Mouse (Mus musculus) hindbrain, embryonic 13.5 days (tissue): Measurements from ENCODE around the gene Gm20388. TPM values are rescaled to one million over a fixed set of nuclear protein-coding genes. Genes with fewer than 3 reads are reported as not detected.

ENCODE experiments used
- ATAC-seq: fragments of 200-750 bp; cut with Nextera tagmentation; 2 replicates; pipeline ENCODE4 v1.8.0; 2017; ENCODE audit warnings: moderate TSS enrichment; ENCODE audit not compliant: low FRiP score
- H3K27ac ChIP-seq: fragments of 300-500 bp; sonication (generic); 2 replicates; pipeline ENCODE4 v1.5.1; 2015; ENCODE audit warnings: inconsistent platforms, mild to moderate bottlenecking, moderate library complexity
- H3K27me3 ChIP-seq: fragments of 300-500 bp; sonication (generic); 2 replicates; pipeline ENCODE4 v1.6.1; 2015; ENCODE audit warnings: mild to moderate bottlenecking, inconsistent platforms
- H3K36me3 ChIP-seq: fragments of 300-500 bp; sonication (generic); 2 replicates; pipeline ENCODE4 v1.6.1; 2015; ENCODE audit warnings: mild to moderate bottlenecking, inconsistent platforms
- H3K4me1 ChIP-seq: fragments of 300-500 bp; sonication (generic); replicated peaks from 2 replicates; pipeline ENCODE4 v1.6.1; 2015; ENCODE audit warnings: inconsistent platforms
- H3K4me2 ChIP-seq: fragments of 300-500 bp; sonication (generic); 2 replicates; pipeline ENCODE4 v1.6.1; 2015; ENCODE audit warnings: inconsistent platforms, mild to moderate bottlenecking, moderate library complexity
- H3K4me3 ChIP-seq: fragments of 300-500 bp; sonication (generic); 2 replicates; pipeline ENCODE4 v1.5.1; 2015; ENCODE audit warnings: mild to moderate bottlenecking, inconsistent platforms
- H3K9ac ChIP-seq: fragments of 300-500 bp; sonication (generic); 2 replicates; pipeline ENCODE4 v1.6.1; 2015; ENCODE audit warnings: mild to moderate bottlenecking, inconsistent platforms
- H3K9me3 ChIP-seq: fragments of 300-500 bp; sonication (generic); 2 replicates; pipeline ENCODE4 v1.6.1; 2016; ENCODE audit warnings: inconsistent platforms
- WGBS: fragments of 180-500 bp; shearing (Covaris S2); methylation state at CpG from one replicate; pipeline ENCODE4 v1.1.7; 2015; 5-methylcytosine and 5-hydroxymethylcytosine counted together
- polyA plus RNA-seq: library from polyadenylated mRNA; unstranded; fragments of >200 nt; fragmentation: Nextera tagmentation; extraction: Ambion mirVana; gene quantifications from 2 replicates; pipeline ENCODE4 v1.2.1, GENCODE M21; 2015

Gm20388 gene
- polyA plus RNA-seq, 1 experiment from 2014 or later, result 1.9 TPM

DNA sequence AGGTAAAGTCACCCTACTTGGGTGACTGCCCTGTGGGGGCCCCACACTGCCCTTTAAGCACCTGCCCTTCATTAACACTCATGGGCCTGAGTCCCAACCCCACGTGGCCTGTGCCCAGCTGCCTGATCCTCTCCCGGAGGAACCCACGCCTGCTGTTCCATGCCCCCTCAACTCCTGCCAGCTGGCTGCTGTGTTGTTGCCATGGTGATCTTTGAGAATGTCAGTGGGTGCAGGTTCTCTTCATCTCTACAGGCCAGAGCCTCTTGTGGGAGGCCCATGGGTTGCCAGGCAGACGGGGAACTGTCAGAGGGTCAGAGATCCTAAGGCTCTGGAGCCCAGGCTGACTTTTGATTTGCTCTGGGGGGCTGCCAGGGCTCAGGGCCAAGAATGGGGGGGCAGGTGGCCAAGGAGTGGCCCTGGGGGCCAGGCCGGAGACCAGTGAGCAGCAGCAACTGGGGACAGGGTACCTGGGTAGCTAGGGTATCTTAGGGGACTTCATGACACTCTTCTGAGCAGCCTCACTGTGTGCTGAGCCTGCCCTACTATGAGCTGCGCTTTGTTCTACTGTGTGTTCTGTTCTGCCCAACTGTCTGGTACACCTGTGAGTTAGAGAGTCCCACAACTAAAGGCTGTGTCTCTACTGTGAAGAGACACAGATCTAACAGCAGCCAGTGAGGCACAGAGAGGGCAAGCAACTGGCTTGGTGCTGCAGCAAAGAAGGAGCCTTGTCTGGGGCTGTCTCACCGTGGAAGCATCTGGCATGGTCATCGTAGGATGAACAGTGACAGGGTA lies 381.9 kb downstream of the Gm20388 start:
- H3K4me2 ChIP-seq, result peak overlapping the region; percentile 13; the same call in 1 of the 2 replicates
- H3K4me3 ChIP-seq, result no peak overlapping the region
- H3K4me1 ChIP-seq, result peaks cover 99% of the 10 kb centered on the region
- WGBS, result 32% methylated on average over 8 of the region's 8 CpGs
- peak overlapping the region; percentile 56; the same call in 1 of the 2 replicates for H3K9ac ChIP-seq
- H3K27ac ChIP-seq, result peak overlapping the region; percentile 85
- peak; percentile 33 for ATAC-seq
- no peaks in the 10 kb centered on the region; the same call in 1 of the 2 replicates for H3K27me3 ChIP-seq
- no peaks in the 10 kb centered on the region for H3K9me3 ChIP-seq
- H3K36me3 ChIP-seq, result no peaks in the 10 kb centered on the region

DNA sequence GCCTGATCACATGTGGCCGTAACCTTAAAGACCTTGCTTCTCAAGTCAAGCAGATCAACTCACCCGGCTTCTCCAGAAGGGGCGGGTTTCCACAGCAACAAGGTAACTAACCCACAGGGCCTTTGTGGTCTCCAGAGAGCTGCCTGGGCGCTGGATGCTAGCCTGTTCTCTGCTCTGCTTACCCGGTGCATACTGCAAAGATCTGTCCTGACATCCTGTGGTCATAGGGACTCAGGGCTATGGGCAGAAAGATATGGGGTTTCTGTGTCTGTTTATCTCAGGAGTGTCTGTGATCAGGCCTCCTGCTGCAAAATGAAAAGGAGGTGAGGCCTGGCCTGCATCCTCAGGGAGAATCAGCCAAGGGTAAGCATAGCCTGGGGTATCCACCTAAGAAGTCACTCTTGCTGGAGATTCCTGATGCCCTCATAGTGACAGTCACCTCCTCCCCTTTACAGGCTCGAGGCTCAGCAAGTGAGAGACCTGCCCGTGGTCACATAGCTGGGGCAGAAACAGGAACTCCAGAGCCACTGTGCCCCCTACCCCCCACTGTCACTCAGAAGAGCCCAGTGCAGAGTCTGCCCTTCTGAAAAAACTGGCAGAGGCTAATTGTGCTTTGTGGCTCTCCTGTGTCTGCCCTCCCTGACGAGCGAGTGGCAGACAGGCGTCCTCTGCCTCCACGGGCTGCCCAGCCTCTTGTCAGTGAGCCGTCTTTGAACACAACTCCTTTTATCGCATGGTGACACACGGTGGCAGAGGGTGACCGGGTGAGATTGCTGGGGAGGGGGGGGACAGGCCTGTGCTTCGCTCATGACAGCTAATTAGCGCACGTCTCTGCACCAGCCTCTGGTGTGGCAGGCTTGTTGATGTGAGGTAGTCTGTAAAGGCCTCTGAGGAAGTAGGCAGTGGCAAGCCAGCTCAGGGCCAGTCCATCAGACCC lies 383.0 kb downstream of the Gm20388 start:
- Histone ChIP-seq H3K4me3 (no peak overlapping the region), H3K9me3 (no peaks in the 10 kb centered on the region), H3K4me2 (no peak overlapping the region), H3K36me3 (no peaks in the 10 kb centered on the region), H3K9ac (peak overlapping the region; percentile 56), H3K27me3 (no peaks in the 10 kb centered on the region; the same call in 1 of the 2 replicates), H3K27ac (peak overlapping the region; percentile 85), H3K4me1 (peaks cover 99% of the 10 kb centered on the region)
- WGBS, result 15% methylated on average over 18 of the region's 18 CpGs
- ATAC-seq, result no peak

DNA sequence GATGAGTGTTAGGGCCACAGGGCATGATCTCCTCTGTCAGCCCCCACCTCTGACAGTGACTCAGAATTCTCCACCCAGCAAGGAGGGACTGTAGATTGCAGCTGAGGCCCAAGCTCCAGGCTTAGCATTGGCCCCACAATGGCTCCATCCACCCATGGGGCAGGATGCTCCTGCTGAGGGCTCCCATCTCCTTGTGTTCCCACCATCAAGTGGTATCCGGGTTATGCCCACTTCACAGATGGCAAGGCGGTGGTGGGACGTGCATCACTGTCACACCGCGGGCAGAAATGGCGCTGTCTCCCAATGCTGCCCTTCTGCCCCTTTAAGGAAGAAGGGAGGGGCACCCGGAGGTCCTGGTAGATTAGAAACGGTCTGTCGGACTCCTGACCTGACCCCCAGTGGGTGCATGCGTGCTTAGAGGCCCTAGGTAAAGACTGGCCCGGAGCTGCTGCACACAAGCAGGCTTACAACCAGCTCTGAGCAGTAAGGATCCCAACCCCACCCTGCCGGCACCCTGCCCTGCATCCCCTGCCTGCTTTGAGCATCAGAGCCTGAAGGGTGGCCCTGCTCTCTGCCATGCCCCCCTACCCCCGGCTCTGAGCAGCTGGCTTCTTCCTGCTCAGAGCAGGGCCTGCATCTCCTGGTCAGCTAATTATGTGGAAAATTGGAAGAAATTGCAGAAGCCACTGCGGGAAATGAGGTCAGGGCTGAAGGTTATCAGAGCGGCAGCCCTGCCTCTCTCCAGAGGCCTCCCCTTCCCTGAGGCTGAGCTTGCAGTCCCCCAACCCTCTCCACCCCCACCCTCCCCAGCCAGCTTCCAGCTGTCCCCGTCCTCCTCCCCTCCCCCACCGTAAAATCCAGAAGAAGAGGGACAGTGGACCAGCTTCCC lies 384.6 kb downstream of the Gm20388 start:
- WGBS, result 20% methylated on average over 16 of the region's 17 CpGs
- Histone ChIP-seq H3K9me3 (no peaks in the 10 kb centered on the region), H3K9ac (peak overlapping the region; percentile 59), H3K4me3 (no peak overlapping the region), H3K27me3 (no peaks in the 10 kb centered on the region; the same call in 1 of the 2 replicates), H3K4me1 (peaks cover 95% of the 10 kb centered on the region), H3K36me3 (no peaks in the 10 kb centered on the region), H3K27ac (peak overlapping the region; percentile 85), H3K4me2 (no peak overlapping the region)
- ATAC-seq, result 0 out of 2 replicates have a peak, but pooled peaks have one; percentile 15

DNA sequence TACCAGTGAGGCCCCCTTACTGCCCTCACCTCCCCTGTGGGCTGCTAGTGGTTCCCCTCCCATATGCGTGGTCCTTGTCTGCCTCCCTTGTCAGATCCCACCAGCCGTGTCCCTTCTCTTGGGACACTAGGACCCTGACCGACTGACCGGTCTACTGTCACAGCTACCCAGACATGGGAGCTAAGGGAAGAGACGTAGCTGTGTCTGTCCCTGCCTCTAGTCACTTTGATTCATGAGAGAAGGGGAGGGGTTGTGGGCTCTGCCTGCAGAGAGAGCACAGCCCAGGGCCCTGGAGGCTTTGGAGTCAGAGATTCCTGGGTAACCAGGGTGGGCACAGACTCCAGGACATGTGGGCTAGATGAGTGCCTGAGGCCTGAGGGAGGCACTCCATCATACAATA lies 386.4 kb downstream of the Gm20388 start:
- WGBS, result 11% methylated on average over 5 of the region's 5 CpGs
- no peak for ATAC-seq
- H3K4me1 ChIP-seq, result peaks cover 91% of the 10 kb centered on the region

DNA sequence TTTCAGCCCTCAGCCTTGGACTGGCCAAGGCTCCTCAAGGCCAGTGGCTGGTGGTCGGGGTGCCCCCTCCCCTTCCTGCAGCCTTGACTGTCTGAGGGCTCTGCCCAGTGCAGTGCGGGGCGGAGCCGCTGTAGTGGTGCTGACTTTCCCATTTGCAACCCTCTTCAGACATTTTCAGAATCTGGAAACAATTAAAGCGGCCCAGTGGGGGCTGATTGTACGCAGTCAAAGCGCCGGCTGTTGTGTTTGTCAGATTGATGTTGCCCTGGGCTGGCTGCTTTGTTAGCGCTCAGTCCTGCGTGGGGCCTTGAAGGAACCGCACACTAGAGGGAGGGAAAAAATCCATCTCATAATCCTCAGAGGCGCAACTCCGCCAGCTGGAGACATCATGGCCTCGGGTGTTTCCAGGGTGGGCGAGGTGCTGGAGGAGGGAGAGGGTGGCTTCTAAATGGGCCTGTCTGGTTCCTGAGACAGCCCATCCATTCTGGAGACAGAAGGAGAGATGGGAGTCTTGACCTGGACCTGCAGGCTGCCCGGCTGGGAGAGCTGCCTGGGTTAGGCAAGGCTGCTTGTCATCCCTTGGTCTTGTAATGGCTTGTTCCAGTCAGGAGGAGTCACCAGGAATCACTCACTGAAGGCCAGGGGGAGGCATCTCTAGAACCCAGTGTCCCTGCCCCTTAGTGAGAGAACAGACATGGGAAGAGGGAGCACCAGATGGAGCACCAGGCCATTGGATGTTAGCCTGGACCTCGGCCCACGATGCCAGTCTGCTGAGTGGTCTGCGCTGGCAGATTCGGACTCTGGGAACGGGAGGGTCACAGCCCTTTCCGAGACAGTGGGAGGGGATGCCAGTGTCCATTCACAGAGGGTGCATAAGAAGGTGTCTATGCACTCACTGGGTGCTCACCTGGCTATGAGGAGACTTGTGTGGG lies 388.2 kb downstream of the Gm20388 start:
- Histone ChIP-seq H3K4me1 (peaks cover 81% of the 10 kb centered on the region), H3K4me3 (no peak overlapping the region), H3K36me3 (no peaks in the 10 kb centered on the region), H3K9me3 (no peaks in the 10 kb centered on the region), H3K9ac (peak overlapping the region; percentile 63), H3K27ac (peak overlapping the region; percentile 91), H3K27me3 (no peaks in the 10 kb centered on the region; the same call in 1 of the 2 replicates), H3K4me2 (no peak overlapping the region)
- ATAC-seq, result peak; percentile 37
- WGBS, result 25% methylated on average over 22 of the region's 22 CpGs

More for the DNA sequence above, 386.4 kb downstream of the Gm20388 start:
- no peak overlapping the region for H3K4me3 ChIP-seq
- no peaks in the 10 kb centered on the region for H3K36me3 ChIP-seq
- no peaks in the 10 kb centered on the region for H3K9me3 ChIP-seq
- peak overlapping the region; percentile 49; the same call in 1 of the 2 replicates for H3K9ac ChIP-seq
- H3K27me3 ChIP-seq, result no peaks in the 10 kb centered on the region; the same call in 1 of the 2 replicates
- peak overlapping the region; percentile 85 for H3K27ac ChIP-seq
- no peak overlapping the region; the same call in 1 of the 2 replicates for H3K4me2 ChIP-seq

DNA sequence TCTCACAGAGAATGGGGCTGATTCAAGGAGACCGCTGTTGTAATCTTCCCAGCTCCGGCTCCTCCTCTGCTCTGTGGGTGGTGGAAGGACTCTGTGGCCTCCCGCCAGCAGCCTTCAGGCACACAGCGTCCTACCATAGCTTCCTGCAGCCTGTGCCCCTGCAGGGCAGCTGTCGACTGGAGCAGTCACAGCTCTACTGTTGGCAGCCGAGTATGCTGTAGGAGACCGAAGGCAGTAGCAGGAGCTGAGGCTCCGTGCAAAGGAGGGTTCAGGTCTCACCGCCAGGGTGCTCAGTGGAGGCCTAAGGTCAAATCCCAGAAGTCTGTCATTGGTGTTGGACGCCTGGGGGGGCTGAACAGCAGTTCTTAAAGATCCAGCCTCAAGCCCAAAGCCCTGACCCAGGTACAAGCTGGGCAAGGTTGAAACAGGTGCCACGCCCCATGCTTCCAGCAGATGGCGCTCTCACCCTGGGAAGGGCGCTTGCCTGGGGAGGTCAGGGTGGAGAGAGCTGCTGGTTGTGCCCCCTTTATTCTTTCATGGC lies 390.0 kb downstream of the Gm20388 start:
- Histone ChIP-seq H3K4me3 (no peak overlapping the region), H3K9ac (peak overlapping the region; percentile 29; the same call in 1 of the 2 replicates), H3K4me2 (peak overlapping the region; percentile 21; the same call in 1 of the 2 replicates), H3K27me3 (no peaks in the 10 kb centered on the region), H3K9me3 (no peaks in the 10 kb centered on the region), H3K27ac (peak overlapping the region; percentile 73), H3K4me1 (peaks cover 73% of the 10 kb centered on the region), H3K36me3 (no peaks in the 10 kb centered on the region)
- WGBS, result 3% methylated on average over 13 of the region's 13 CpGs
- ATAC-seq, result peak; percentile 44

DNA sequence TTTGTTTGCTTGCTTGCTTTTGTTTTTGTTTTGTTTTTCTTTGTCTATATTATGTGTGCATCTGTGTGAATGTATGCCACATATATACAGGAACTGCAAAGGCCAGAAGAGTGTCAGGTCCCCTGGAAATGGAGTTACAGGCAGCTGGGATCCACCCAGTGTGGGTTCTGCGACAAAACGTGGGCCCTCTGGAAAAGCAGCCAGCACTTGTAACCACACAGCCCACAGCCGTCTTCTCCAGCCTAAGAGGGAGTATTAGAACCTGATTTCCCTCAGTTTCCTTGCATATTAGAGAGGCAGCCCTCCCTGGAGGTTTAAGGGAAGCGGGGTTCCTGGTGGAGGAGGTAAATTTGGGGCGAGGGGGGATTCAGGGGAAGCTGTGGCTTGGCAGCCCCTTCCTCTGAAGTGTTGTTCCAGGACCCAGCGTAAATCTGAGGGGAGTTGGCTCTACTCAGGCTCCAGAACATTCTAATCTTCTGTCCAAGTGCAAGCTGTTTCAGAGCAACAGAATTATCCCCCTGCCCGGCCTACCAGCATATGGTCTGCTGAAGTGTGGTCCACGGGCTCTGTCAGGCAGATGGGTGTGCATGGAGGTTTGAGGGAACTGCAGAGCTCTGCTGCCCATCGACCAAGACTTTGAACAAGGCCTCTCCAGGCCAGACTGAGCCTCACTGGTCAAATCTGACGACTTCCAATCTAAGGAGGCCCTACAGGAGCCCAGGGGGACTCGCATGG lies 392.5 kb downstream of the Gm20388 start:
- Histone ChIP-seq H3K4me1 (peaks cover 71% of the 10 kb centered on the region), H3K36me3 (no peaks in the 10 kb centered on the region), H3K27ac (peak overlapping the region; percentile 73), H3K4me2 (no peak overlapping the region), H3K9me3 (no peaks in the 10 kb centered on the region), H3K27me3 (peaks cover 7% of the 10 kb centered on the region; the same call in 1 of the 2 replicates), H3K9ac (0 out of 2 replicates have a peak overlapping the region, but pooled peaks have one; percentile 4), H3K4me3 (no peak overlapping the region)
- no peak for ATAC-seq
- WGBS, result 61% methylated on average over 11 of the region's 11 CpGs

DNA sequence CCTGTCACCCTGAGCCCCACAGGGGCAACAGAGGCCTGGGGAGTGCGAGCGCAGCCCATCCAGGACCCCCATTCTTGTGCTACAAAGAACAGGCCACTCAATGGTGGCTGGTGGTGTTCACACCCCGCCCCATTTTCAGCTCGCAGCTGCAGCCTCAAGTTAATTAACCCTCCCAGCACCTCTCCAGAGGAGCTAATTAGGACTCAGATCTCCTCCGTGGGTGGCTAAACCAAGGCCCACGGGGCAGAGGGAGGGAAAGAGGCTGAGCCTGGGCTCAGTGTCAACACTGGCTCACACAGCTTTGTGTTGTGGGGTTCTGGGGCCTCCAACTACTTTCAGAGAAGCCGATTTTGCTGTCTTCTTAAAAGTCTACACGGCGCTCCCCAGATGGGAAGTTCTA lies 393.5 kb downstream of the Gm20388 start:
- H3K4me2 ChIP-seq, result no peak overlapping the region
- H3K4me3 ChIP-seq, result no peak overlapping the region
- H3K9me3 ChIP-seq, result no peaks in the 10 kb centered on the region
- no peak for ATAC-seq
- 19% methylated on average over 9 of the region's 9 CpGs for WGBS
- peak overlapping the region; percentile 73 for H3K27ac ChIP-seq
- H3K4me1 ChIP-seq, result peaks cover 71% of the 10 kb centered on the region
- H3K36me3 ChIP-seq, result no peaks in the 10 kb centered on the region
- H3K27me3 ChIP-seq, result peaks cover 7% of the 10 kb centered on the region; the same call in 1 of the 2 replicates
- peak overlapping the region; percentile 4; the same call in 1 of the 2 replicates for H3K9ac ChIP-seq

DNA sequence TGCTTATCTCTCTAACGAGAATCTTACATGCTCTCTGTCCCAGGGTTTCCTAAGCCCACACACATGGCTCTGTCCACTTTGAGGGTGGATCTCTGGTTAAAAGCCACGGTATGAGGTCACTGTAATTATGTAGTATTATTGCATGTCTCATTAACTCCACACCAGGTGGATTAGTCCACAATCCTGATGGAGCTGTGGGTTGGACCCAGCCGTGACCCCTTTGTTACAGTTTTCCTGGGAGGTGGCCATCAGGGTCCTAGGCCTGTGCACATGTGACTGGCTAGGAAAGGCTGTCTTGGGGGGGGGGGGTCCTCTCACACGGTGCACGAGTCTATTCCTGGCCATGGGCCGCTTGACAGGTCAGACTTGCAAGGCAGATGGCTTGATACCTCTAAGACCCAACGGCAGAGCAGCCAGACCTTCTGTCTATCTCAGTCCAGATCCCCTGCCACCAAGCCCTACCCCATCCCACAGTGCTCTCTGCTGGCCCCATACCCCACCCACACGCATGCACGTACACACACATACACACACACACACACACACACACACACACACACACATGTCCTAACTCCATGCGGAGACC lies 395.3 kb downstream of the Gm20388 start:
- 72% methylated on average over 10 of the region's 10 CpGs for WGBS
- Histone ChIP-seq H3K27me3 (peaks cover 14% of the 10 kb centered on the region), H3K4me1 (peaks cover 75% of the 10 kb centered on the region), H3K36me3 (no peaks in the 10 kb centered on the region), H3K9ac (no peak overlapping the region), H3K4me3 (no peak overlapping the region), H3K27ac (no peak overlapping the region), H3K9me3 (no peaks in the 10 kb centered on the region), H3K4me2 (no peak overlapping the region)
- no peak for ATAC-seq
